Mouse (Mus musculus): ENCODE data around the gene Lmnb2.

Lmnb2 gene

GRCm38 (mm10) chr10:80929299-80930226, 11.5 kb upstream of the Lmnb2 start, which contains the start of gene Gadd45b:
TSS of gene Gadd45b (plus strand) at chr10:80930073.
- peak; percentile 97 for DNase-seq (ENCODE audit: low spot score)

GRCm38 (mm10) chr10:80928586-80929298, 10.7 kb upstream of the Lmnb2 start:
- peak; percentile 71 for DNase-seq (ENCODE audit: low spot score)

- DNase-seq (ENCODE audit: low spot score) = no peak
Measured at GRCm38 (mm10) chr10:80925472-80925871, 7.4 kb upstream of the Lmnb2 start.

DNA sequence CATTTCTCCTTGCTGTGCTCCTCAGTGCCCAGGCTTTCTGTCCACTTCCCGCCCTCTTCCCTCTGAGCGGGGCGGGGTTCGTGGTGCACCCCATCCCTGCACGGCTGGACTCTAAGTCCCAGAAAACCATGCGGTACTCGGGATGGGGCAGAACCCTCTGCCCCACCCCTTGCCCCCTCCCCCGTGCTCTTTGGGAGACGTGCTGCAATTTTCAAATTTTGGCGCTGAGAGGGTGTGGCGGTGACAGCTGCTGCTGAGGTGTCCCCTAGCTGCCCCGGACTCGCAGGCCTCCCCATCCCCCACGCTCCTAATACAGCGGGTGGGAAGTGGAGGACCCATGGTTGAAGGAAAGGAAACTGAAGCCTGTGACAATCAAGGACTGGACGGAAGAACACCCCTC, 3.9 kb upstream of the Lmnb2 start:
- DNase-seq (ENCODE audit: low spot score) = no peak

DNA sequence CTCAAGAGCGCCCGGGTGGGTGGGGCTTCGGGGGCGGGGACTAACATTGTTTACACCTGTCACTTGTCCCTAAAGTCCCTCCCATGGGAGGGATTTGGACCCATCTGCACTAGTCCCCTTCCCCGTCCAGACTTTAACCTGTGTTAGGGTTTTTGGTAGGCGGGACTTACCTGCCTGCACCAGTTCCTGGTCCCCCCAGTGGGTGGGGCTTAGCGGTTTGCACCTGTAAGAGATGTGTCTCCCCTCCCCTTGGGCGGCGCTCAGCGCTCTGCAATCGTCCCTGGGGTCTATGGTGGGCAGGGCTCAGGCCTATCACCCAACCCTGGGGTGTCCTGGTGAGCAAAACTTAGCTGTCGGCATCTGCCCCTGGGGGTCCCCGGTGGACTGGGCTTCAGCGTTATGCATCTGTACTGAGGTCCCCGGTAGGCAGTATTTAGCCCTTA, 688 bp downstream of the Lmnb2 start:
- DNase-seq (ENCODE audit: low spot score) = no peak

DNA sequence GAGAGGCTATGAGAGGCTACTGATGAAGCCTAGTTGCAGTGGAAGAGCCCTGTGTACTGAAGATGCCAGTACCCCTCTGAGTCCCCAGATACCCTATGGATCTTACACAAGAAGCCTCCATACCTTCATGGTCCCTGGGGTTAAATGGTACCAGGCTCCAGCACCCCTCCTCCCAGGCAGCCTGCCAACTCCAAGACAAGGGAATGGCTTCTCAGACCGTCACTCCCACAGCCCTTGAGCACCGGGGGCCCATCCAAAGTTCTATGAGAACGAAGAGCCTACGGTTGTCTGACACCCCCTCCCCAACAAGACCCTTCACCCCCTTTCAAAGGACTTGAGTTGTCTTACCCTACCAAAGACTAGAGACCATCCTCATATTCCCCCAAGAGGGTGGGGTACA, 2.3 kb downstream of the Lmnb2 start:
- DNase-seq (ENCODE audit: low spot score) = no peak

DNA sequence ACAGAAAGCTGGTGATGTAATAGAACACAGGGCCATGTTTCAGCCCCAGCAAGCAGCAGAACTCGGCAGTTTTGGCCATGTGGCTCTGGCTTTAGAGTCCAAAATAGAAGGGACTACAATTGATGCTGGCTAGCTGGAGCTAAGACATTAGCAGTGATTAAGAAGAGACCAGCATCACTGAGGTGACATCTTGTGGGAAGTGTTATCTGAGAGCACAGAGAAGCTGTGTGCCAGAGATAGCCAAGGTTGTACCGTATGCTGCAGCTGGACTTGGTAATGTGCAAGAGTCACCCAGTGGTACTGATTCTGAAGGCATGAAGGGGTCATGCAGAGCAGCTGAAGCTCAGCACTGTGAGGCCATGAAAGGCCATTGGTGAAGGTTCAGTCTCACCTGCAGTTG, 2.8 kb downstream of the Lmnb2 start:
- no peak for DNase-seq (ENCODE audit: low spot score)

DNA sequence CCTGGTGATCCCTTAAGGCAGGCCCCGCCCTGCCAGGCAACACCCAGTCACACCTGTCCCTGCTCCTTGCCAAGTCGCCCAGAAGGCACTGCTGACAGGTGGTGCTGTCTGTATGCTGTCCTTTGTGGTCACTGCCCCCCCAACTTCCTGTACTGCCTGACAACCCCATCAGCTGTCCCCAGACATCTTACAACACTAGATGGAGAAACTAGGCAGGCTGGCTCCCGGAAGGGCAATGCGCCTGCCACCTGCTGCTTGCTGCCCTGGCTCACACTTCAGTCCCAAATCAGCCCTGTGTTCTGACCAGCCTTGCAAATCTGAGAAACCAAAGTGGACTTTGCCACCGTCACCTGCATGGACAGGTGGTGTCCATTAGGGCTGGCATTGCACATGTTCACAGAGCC, 3.8 kb downstream of the Lmnb2 start:
- no peak for DNase-seq (ENCODE audit: low spot score)

- no peak for DNase-seq (ENCODE audit: low spot score)
Measured at GRCm38 (mm10) chr10:80913364-80914011, 4.6 kb downstream of the Lmnb2 start.

GRCm38 (mm10) chr10:80911891-80912290, 6.2 kb downstream of the Lmnb2 start:
- DNase-seq (ENCODE audit: low spot score) = no peak

GRCm38 (mm10) chr10:80911354-80911753, 6.7 kb downstream of the Lmnb2 start:
- no peak for DNase-seq (ENCODE audit: low spot score)

GRCm38 (mm10) chr10:80909375-80910162, 8.5 kb downstream of the Lmnb2 start:
- DNase-seq (ENCODE audit: low spot score) = no peak

DNA sequence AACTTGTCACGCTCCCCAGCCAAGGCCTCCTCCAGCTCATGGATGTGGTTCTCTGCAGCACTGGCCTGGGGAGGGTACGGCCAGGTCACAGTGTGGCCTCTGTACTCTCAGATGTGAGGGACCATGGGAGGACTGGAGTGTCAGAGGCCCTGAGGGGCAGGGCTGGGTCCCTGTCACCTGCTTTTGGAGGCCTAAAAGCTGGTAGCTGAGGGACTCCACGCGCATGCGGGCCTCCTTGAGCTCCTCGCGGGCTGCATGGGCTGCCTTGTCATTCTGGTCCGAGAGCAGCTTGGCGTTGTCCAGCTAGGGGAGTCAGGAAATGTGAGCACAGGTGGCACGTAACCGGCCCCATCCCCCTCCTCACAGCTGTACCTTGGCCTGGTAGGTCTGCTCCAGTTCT, 13.3 kb downstream of the Lmnb2 start:
- DNase-seq (ENCODE audit: low spot score) = no peak

DNA sequence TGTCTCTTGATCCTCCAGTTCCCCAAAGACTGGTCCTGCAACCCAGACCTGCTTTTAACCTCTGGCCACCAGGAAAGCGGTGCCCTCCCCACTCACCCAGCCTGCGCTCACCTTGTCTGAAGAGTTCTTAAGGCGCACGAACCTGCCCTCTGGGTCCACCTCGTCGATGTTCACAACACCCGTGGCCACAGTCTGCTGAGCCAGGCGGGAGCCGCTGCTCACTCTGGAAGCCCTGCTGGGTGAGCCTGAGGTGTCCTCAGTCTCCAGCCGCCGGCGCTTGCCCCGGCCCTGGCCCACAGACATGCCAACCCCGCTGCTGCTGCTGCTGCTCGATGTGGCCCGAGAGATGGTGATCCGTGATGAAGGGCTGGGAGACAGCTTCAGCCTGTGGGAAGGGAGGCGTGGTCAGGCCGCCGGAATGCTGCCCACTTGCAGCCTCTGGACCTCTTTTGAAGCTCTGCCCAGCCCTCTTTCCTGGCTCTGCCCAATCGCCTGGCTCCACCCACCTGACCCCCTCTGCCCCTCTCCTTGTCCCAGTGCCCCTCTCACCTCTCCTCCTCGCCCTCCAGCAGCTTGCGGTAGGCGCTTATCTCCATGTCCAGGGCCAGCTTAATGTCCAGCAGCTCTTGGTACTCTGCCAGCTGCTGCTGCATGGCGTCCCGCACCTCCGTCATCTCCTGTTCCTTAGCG, 13.9 kb downstream of the Lmnb2 start:
- DNase-seq (ENCODE audit: low spot score) = no peak

GRCm38 (mm10) chr10:80903282-80903681, 14.8 kb downstream of the Lmnb2 start:
- DNase-seq (ENCODE audit: low spot score) = no peak

DNA sequence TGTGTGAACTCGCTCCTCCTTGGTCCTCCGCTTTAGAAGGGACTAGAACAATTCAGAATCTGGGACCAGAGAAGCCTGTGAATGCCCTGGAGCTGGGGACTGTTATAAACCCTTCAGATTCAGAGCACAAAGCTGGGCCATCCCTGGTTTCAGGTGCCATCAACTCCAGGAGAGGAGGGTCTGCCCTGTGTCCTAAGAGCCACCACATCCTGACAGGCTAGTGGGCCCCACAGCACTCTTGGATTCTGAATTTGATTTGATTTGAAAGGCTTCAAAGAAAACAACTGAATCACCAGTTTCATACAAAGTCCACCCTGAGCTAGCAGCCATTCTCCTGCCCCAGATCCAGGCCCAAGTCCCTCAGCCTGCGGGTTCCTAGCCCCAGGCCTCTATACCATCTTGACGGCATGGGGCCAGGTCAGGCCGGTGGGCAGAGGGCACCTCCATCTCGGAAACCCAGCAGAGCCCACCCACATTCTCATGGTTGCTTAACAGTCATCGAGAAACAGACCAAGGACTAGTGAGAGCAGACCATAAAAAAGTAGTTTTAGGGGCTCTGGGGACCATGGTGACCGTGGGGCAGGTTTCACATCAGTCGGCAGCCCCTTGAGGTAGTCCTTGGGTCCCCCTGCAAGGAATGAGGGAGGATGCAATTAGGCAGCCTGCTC, 15.6 kb downstream of the Lmnb2 start:
- DNase-seq (ENCODE audit: low spot score) = no peak

GRCm38 (mm10) chr10:80901409-80902272, 16.4 kb downstream of the Lmnb2 start:
- no peak for DNase-seq (ENCODE audit: low spot score)

DNA sequence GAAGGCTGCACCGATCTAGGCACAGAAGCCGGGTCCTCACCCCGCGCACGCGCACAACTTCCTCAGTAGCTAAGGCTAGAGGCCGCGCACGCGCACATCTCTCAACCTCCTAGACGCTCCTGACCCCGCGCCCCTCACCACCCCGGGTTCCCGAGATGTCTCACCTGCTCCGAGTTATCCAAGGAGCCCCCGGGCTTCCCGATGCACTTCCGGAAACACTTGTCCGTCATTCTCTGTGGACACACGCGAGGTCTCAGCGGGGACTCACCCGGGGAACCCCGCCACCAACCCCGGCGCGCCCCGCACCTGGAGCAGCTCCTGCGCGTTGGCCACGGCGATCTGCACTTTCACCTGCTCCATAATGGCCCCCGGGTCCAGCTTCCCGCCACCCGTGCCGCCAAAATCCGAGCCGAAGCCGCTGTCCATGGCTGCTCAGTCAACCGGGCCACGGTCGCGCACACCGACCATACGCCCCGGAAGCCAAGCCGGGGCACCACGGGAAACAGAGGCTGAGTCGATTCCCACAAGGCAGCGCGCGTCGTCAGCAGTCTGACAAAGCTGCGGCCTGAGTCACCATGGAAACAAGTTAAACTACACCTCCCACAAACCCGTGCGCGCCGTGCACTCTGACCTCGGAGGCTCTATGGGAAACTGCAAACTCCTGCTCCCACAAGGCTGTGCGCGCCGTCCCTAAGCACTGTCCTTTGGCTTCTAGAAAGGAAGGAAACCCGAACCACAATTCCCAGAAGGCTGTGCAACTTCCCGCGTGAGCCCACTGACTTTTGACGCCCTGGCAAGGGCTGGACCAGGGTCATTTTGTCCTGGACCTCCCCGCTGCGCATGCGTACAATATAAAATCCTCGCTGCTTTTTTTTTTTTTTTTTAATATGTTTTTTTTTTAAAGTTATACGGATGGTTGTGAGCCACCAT, 17.5 kb downstream of the Lmnb2 start, which contains the start of gene Timm13:
Gene Timm13 (minus strand): TSS at position 652 of the 930 bp plus-strand sequence.
- DNase-seq (ENCODE audit: low spot score) = peak; percentile 92
